Mouse (Mus musculus): ENCODE data around the gene Krt7. TPM values are rescaled to one million over a fixed set of nuclear protein-coding genes. Genes with fewer than 3 reads are reported as not detected.
A peak's percentile ranks its signal among the peaks of the same experiment; 100 is the strongest.

The Krt7 gene
- total and polyA plus RNA-seq, 2 experiments: 0.31 to 0.37 TPM

GRCm38 (mm10) chr15:101472952-101473528 lies 62.2 kb downstream of the Krt7 start, which contains the start of gene Krt86:
Krt86 (plus strand) TSS chr15:101473478.
- Histone ChIP-seq H3K9ac (ENCODE audit: low read depth, low read length) (no peak within 1 kb of the TSS), H3K4me3 (ENCODE audit: insufficient read depth, low read depth, low read length) (no peak within 1 kb of the TSS), H3K4me1 (ENCODE audit: control insufficient read depth, insufficient read depth, low read length) (no peaks in the 10 kb centered on the region), H3K27ac (replicated peaks; ENCODE audit: insufficient read depth, low read depth, low read length) (no peak within 1 kb of the TSS), H3K27me3 (ENCODE audit: control insufficient read depth, insufficient read depth, low read length) (0 out of 2 replicates have a peak, but pooled peaks cover 2% of the 10 kb centered on the region), H3K36me3 (ENCODE audit: control insufficient read depth, insufficient read depth, low read length) (no peaks in the 10 kb centered on the region), H3K79me2 (ENCODE audit: control insufficient read depth, insufficient read depth, low read length) (no peaks in the 10 kb centered on the region)
- 28% methylated on average over 10 of the region's 10 CpGs for WGBS
- TF ChIP-seq CTCF (IDR thresholded peaks at IDR 0.05; ENCODE audit: low read depth, low read length) (no peak), POLR2A (IDR thresholded peaks at IDR 0.05; ENCODE audit: extremely low read depth, insufficient read depth, low read length) (no peak)
- DNase-seq (ENCODE audit: extremely low read depth, low read depth, low spot score): no peak

DNA sequence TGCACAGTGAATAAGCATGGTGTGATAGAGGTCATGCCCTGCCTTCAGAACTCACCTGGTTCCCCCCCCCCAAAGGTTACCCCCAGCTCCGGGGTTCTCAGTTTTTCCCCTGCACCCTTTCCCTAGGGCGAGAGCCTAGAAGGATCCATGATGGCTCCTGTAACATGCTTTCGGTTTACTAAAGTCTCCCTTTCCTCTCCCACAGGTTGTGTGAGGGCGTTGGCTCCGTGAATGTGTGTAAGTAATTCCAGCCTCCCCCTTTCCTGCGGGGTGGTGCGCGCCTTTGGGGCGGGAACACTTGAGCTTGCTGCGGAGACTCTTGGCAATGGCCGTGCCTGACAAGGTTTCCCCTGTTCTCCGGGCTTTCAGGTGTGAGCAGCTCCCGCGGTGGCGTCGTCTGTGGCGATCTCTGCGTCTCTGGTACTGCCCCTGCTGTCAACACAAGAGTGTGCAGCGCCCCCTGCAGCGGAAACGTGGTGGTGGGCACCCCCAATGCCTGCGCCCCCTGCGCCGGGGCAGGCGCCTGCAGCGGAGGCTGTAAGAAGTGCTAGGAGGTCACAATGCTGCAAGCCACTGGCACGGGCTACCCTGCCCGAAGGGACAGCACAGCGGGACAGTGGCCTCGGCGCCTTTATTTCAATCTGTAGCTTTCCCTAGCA lies 68.3 kb downstream of the Krt7 start:
- Histone ChIP-seq H3K4me3 (ENCODE audit: insufficient read depth, low read depth, low read length) (peak overlapping the region; percentile 1; the same call in 1 of the 2 replicates), H3K27ac (replicated peaks; ENCODE audit: insufficient read depth, low read depth, low read length) (no peak overlapping the region), H3K27me3 (ENCODE audit: control insufficient read depth, insufficient read depth, low read length) (peaks cover 3% of the 10 kb centered on the region; the same call in 1 of the 2 replicates), H3K4me1 (ENCODE audit: control insufficient read depth, insufficient read depth, low read length) (no peaks in the 10 kb centered on the region), H3K79me2 (ENCODE audit: control insufficient read depth, insufficient read depth, low read length) (no peaks in the 10 kb centered on the region), H3K9ac (ENCODE audit: low read depth, low read length) (no peak overlapping the region), H3K36me3 (ENCODE audit: control insufficient read depth, insufficient read depth, low read length) (no peaks in the 10 kb centered on the region)
- WGBS: 10% methylated on average over 31 of the region's 31 CpGs
- DNase-seq (ENCODE audit: extremely low read depth, low read depth, low spot score): no peak
- TF ChIP-seq POLR2A (IDR thresholded peaks at IDR 0.05; ENCODE audit: extremely low read depth, insufficient read depth, low read length) (no peak), CTCF (IDR thresholded peaks at IDR 0.05; ENCODE audit: low read depth, low read length) (0 out of 2 replicates have a peak, but pooled peaks have one; percentile 9)

- Histone ChIP-seq H3K27ac (replicated peaks; ENCODE audit: insufficient read depth, low read depth, low read length) (no peak overlapping the region), H3K27me3 (ENCODE audit: control insufficient read depth, insufficient read depth, low read length) (peaks cover 3% of the 10 kb centered on the region; the same call in 1 of the 2 replicates), H3K4me3 (ENCODE audit: insufficient read depth, low read depth, low read length) (no peak overlapping the region), H3K9ac (ENCODE audit: low read depth, low read length) (no peak overlapping the region), H3K36me3 (ENCODE audit: control insufficient read depth, insufficient read depth, low read length) (no peaks in the 10 kb centered on the region), H3K79me2 (ENCODE audit: control insufficient read depth, insufficient read depth, low read length) (no peaks in the 10 kb centered on the region), H3K4me1 (ENCODE audit: control insufficient read depth, insufficient read depth, low read length) (no peaks in the 10 kb centered on the region)
- no peak for TF ChIP-seq POLR2A (IDR thresholded peaks at IDR 0.05; ENCODE audit: extremely low read depth, insufficient read depth, low read length)
- no peak for TF ChIP-seq CTCF (IDR thresholded peaks at IDR 0.05; ENCODE audit: low read depth, low read length)
- no peak for DNase-seq (ENCODE audit: extremely low read depth, low read depth, low spot score)
- 34% methylated on average over 11 of the region's 11 CpGs for WGBS
Measured at GRCm38 (mm10) chr15:101479666-101480060, 68.8 kb downstream of the Krt7 start.

Other genes with a start within 250 kb of the Krt7 start
- gene Acvr1b, start 237.0 kb upstream of the Krt7 start, total RNA-seq (2014; rRNA removed): 4.5 and 5.0 TPM in 2 replicates
- 9.4 and 9.6 TPM in 2 replicates for gene Acvr1b, start 237.0 kb upstream of the Krt7 start, polyA plus RNA-seq (2012; rRNA removed)
- gene Grasp, start 186.9 kb upstream of the Krt7 start, total RNA-seq (2014; rRNA removed): 0.92 and 1.5 TPM in 2 replicates
- gene Grasp, start 186.9 kb upstream of the Krt7 start, polyA plus RNA-seq (2012; rRNA removed): 1.2 and 1.5 TPM in 2 replicates
- gene Nr4a1, start 156.8 kb upstream of the Krt7 start, total RNA-seq (2014; rRNA removed): 0.18 and 0.60 TPM in 2 replicates
- gene Nr4a1, start 156.8 kb upstream of the Krt7 start, polyA plus RNA-seq (2012; rRNA removed): 0.70 and 0.89 TPM in 2 replicates
- 55.3 and 63.2 TPM in 2 replicates for gene Atg101, start 126.8 kb upstream of the Krt7 start, total RNA-seq (2014; rRNA removed)
- 89.3 and 94.5 TPM in 2 replicates for gene Atg101, start 126.8 kb upstream of the Krt7 start, polyA plus RNA-seq (2012; rRNA removed)
- not detected in 2 replicates for gene 6030408B16Rik, start 117.8 kb upstream of the Krt7 start, total RNA-seq (2014; rRNA removed)
- 0.10 TPM in 1 of 2 replicates, not detected in the other for gene 6030408B16Rik, start 117.8 kb upstream of the Krt7 start, polyA plus RNA-seq (2012; rRNA removed)
- gene Krt80, start 40.9 kb upstream of the Krt7 start, total RNA-seq (2014; rRNA removed): 0.07 and 0.09 TPM in 2 replicates
- gene Krt80, start 40.9 kb upstream of the Krt7 start, polyA plus RNA-seq (2012; rRNA removed): 0.15 and 0.46 TPM in 2 replicates
- not detected in 2 replicates for gene Krt87, start 27.8 kb downstream of the Krt7 start, total RNA-seq (2014; rRNA removed)
- not detected in 2 replicates for gene Krt87, start 27.8 kb downstream of the Krt7 start, polyA plus RNA-seq (2012; rRNA removed)
- gene Krt88, start 36.7 kb downstream of the Krt7 start, total RNA-seq (2014; rRNA removed): not detected in 2 replicates
- not detected in 2 replicates for gene Krt88, start 36.7 kb downstream of the Krt7 start, polyA plus RNA-seq (2012; rRNA removed)
- gene Krt81, start 52.7 kb downstream of the Krt7 start, total RNA-seq (2014; rRNA removed): not detected in 2 replicates
- not detected in 2 replicates for gene Krt81, start 52.7 kb downstream of the Krt7 start, polyA plus RNA-seq (2012; rRNA removed)
- gene Krt86, start 62.4 kb downstream of the Krt7 start, total RNA-seq (2014; rRNA removed): not detected in 2 replicates
- not detected in 2 replicates for gene Krt86, start 62.4 kb downstream of the Krt7 start, polyA plus RNA-seq (2012; rRNA removed)
- gene Krt83, start 80.5 kb downstream of the Krt7 start, total RNA-seq (2014; rRNA removed): not detected in 2 replicates
- not detected in 2 replicates for gene Krt83, start 80.5 kb downstream of the Krt7 start, polyA plus RNA-seq (2012; rRNA removed)
- not detected in 2 replicates for gene Gm49425, start 106.2 kb downstream of the Krt7 start, total RNA-seq (2014; rRNA removed)
- not detected in 2 replicates for gene Gm49425, start 106.2 kb downstream of the Krt7 start, polyA plus RNA-seq (2012; rRNA removed)
- not detected in 2 replicates for gene Krt84, start 121.8 kb downstream of the Krt7 start, total RNA-seq (2014; rRNA removed)
- not detected in 2 replicates for gene Krt84, start 121.8 kb downstream of the Krt7 start, polyA plus RNA-seq (2012; rRNA removed)
- not detected in 2 replicates for gene Krt82, start 139.6 kb downstream of the Krt7 start, total RNA-seq (2014; rRNA removed)
- gene Krt82, start 139.6 kb downstream of the Krt7 start, polyA plus RNA-seq (2012; rRNA removed): not detected in 2 replicates
- not detected in 2 replicates for gene Krt90, start 151.9 kb downstream of the Krt7 start, total RNA-seq (2014; rRNA removed)
- gene Krt90, start 151.9 kb downstream of the Krt7 start, polyA plus RNA-seq (2012; rRNA removed): not detected in 2 replicates
- gene Krt75, start 162.9 kb downstream of the Krt7 start, total RNA-seq (2014; rRNA removed): not detected in 2 replicates
- gene Krt75, start 162.9 kb downstream of the Krt7 start, polyA plus RNA-seq (2012; rRNA removed): not detected in 2 replicates
- not detected in 2 replicates for gene Gm5414, start 217.1 kb downstream of the Krt7 start, total RNA-seq (2014; rRNA removed)
- gene Gm5414, start 217.1 kb downstream of the Krt7 start, polyA plus RNA-seq (2012; rRNA removed): not detected in 2 replicates
- gene Gm5478, start 236.3 kb downstream of the Krt7 start, total RNA-seq (2014; rRNA removed): not detected in 2 replicates
- not detected in 2 replicates for gene Gm5478, start 236.3 kb downstream of the Krt7 start, polyA plus RNA-seq (2012; rRNA removed)